Mouse (Mus musculus): ENCODE measurements around the gene Phf3. TPM values are rescaled to one million over a fixed set of nuclear protein-coding genes. Genes with fewer than 3 reads are reported as not detected.

Phf3 gene
- polyA plus RNA-seq, 1 experiment from 2014 or later, result 28.2 TPM

DNA sequence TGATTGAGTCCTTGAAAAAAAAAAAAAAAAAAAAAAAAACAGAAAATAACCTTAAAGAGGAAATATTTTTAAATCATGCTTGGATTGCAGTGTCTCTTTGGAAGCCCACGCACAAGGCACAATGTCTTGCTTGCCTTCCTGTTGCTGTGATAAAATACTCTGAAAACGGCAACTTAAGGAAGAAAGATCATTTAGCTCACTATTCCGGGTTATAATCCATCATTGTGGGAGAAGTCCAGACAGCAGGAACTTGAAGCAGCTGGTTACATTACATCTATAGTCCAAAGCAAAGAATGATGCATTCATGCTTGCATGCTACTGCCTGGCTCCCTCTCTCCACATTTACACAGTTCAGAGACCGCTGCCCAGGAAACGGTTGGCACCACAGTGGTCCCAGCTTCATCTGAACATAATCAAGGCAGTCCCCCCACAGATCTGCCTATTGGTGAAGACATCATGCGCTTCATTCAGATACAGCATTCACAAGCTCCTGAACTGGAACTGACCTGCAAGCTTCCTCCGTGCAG lies 80.3 kb downstream of the Phf3 start:
- DNase-seq (ENCODE audit: low spot score), result no peak
- no peak overlapping the region for H3K4me2 ChIP-seq (replicated peaks; ENCODE audit: low read depth, low read length)
- no peak overlapping the region for H3K4me3 ChIP-seq (ENCODE audit: low read depth, low read length)
- no peak overlapping the region for H3K27ac ChIP-seq (ENCODE audit: low read length)
- no peak for ATAC-seq
- TF ChIP-seq CTCF (IDR thresholded peaks at IDR 0.05), result no peak
- TF ChIP-seq EP300 (IDR thresholded peaks at IDR 0.05), result no peak
- H3K9ac ChIP-seq (replicated peaks; ENCODE audit: low read depth), result no peak overlapping the region
- H3K9me3 ChIP-seq (ENCODE audit: low read length), result no peaks in the 10 kb centered on the region
- no peaks in the 10 kb centered on the region for H3K27me3 ChIP-seq (replicated peaks; ENCODE audit: insufficient read depth, low read length)
- no peaks in the 10 kb centered on the region for H3K36me3 ChIP-seq (ENCODE audit: insufficient read depth, low read length)
- no peaks in the 10 kb centered on the region for H3K4me1 ChIP-seq (ENCODE audit: insufficient read depth, low read depth, low read length)
- 60% methylated on average over 7 of the region's 7 CpGs for WGBS

DNA sequence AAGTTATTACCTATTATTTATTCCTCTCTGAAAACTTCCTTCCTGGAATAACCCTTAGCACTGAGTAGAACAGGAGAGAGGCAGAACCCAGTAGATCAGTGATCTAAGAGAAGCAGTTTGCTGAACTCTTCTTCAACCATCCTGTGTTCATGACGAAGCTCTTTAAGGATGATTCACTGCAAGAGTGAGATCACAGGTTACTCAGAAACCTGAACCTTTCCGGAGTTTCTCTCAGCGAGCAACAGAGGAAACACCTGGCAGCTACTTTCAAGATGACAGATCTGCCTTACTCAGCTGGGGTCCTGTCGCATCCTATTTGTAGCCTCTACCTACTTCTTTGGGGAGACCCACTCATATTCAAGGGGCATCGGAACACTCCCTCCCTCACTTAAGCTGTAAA lies 80.8 kb downstream of the Phf3 start:
- TF ChIP-seq EP300 (IDR thresholded peaks at IDR 0.05), result no peak
- no peak for TF ChIP-seq CTCF (IDR thresholded peaks at IDR 0.05)
- no peak overlapping the region for H3K9ac ChIP-seq (replicated peaks; ENCODE audit: low read depth)
- no peak overlapping the region for H3K27ac ChIP-seq (ENCODE audit: low read length)
- H3K9me3 ChIP-seq (ENCODE audit: low read length), result no peaks in the 10 kb centered on the region
- no peaks in the 10 kb centered on the region for H3K27me3 ChIP-seq (replicated peaks; ENCODE audit: insufficient read depth, low read length)
- H3K4me3 ChIP-seq (ENCODE audit: low read depth, low read length), result no peak overlapping the region
- no peaks in the 10 kb centered on the region for H3K36me3 ChIP-seq (ENCODE audit: insufficient read depth, low read length)
- WGBS, result 36% methylated on average over 5 of the region's 5 CpGs
- no peaks in the 10 kb centered on the region for H3K4me1 ChIP-seq (ENCODE audit: insufficient read depth, low read depth, low read length)
- H3K4me2 ChIP-seq (replicated peaks; ENCODE audit: low read depth, low read length), result no peak overlapping the region
- DNase-seq (ENCODE audit: low spot score) (no peak), ATAC-seq (no peak)

GRCm38 (mm10) chr1:30790220-30790619 lies 83.5 kb downstream of the Phf3 start:
- WGBS, result 48% methylated on average over 1 of the region's 1 CpGs
- TF ChIP-seq CTCF (IDR thresholded peaks at IDR 0.05) (no peak), EP300 (IDR thresholded peaks at IDR 0.05) (no peak)
- no peak for DNase-seq (ENCODE audit: low spot score)

GRCm38 (mm10) chr1:30789689-30790088 lies 84.0 kb downstream of the Phf3 start:
- Histone ChIP-seq H3K36me3 (ENCODE audit: insufficient read depth, low read length) (no peaks in the 10 kb centered on the region), H3K27ac (ENCODE audit: low read length) (no peak overlapping the region), H3K27me3 (replicated peaks; ENCODE audit: insufficient read depth, low read length) (no peaks in the 10 kb centered on the region), H3K4me3 (ENCODE audit: low read depth, low read length) (no peak overlapping the region), H3K9ac (replicated peaks; ENCODE audit: low read depth) (no peak overlapping the region), H3K4me2 (replicated peaks; ENCODE audit: low read depth, low read length) (no peak overlapping the region), H3K4me1 (ENCODE audit: insufficient read depth, low read depth, low read length) (no peaks in the 10 kb centered on the region), H3K9me3 (ENCODE audit: low read length) (no peaks in the 10 kb centered on the region)
- TF ChIP-seq CTCF (IDR thresholded peaks at IDR 0.05) (no peak), EP300 (IDR thresholded peaks at IDR 0.05) (no peak)
- WGBS, result 58% methylated on average over 1 of the region's 1 CpGs
- no peak for DNase-seq (ENCODE audit: low spot score)
- ATAC-seq, result no peak

More at GRCm38 (mm10) chr1:30790220-30790619, 83.5 kb downstream of the Phf3 start:
- no peak overlapping the region for H3K27ac ChIP-seq (ENCODE audit: low read length)
- no peak overlapping the region for H3K9ac ChIP-seq (replicated peaks; ENCODE audit: low read depth)
- H3K4me1 ChIP-seq (ENCODE audit: insufficient read depth, low read depth, low read length), result no peaks in the 10 kb centered on the region
- no peaks in the 10 kb centered on the region for H3K27me3 ChIP-seq (replicated peaks; ENCODE audit: insufficient read depth, low read length)
- H3K9me3 ChIP-seq (ENCODE audit: low read length), result no peaks in the 10 kb centered on the region
- no peak overlapping the region for H3K4me2 ChIP-seq (replicated peaks; ENCODE audit: low read depth, low read length)
- ATAC-seq, result no peak
- H3K4me3 ChIP-seq (ENCODE audit: low read depth, low read length), result no peak overlapping the region
- no peaks in the 10 kb centered on the region for H3K36me3 ChIP-seq (ENCODE audit: insufficient read depth, low read length)

- Histone ChIP-seq H3K27me3 (replicated peaks; ENCODE audit: insufficient read depth, low read length) (no peaks in the 10 kb centered on the region), H3K9me3 (ENCODE audit: low read length) (no peaks in the 10 kb centered on the region), H3K27ac (ENCODE audit: low read length) (no peak overlapping the region), H3K4me2 (replicated peaks; ENCODE audit: low read depth, low read length) (no peak overlapping the region), H3K4me3 (ENCODE audit: low read depth, low read length) (no peak overlapping the region), H3K9ac (replicated peaks; ENCODE audit: low read depth) (no peak overlapping the region), H3K36me3 (ENCODE audit: insufficient read depth, low read length) (no peaks in the 10 kb centered on the region), H3K4me1 (ENCODE audit: insufficient read depth, low read depth, low read length) (no peaks in the 10 kb centered on the region)
- 52% methylated on average over 2 of the region's 2 CpGs for WGBS
- ATAC-seq, result no peak
- no peak for TF ChIP-seq EP300 (IDR thresholded peaks at IDR 0.05)
- TF ChIP-seq CTCF (IDR thresholded peaks at IDR 0.05), result no peak
- no peak for DNase-seq (ENCODE audit: low spot score)
Measured at GRCm38 (mm10) chr1:30789001-30789400, 84.7 kb downstream of the Phf3 start.

DNA sequence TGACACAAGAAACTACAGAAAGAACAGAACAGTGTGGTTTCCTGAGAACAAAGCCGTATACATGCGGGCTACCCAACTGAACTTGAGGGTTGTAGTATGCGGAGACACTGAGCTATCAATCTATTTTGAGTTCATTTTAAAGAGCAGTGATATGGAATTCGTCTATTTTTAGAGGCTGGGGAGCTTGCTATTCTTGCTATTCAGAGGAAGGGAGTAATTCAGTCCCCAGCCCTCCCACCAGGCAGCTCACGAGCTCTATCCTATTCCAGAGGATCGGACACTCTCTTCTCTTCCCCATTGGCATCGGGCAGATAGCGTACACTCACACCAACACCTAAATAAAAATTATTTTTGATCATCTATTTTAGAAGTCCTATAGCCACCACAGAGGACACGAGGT lies 87.1 kb downstream of the Phf3 start:
- Histone ChIP-seq H3K9ac (replicated peaks; ENCODE audit: low read depth) (no peak overlapping the region), H3K27me3 (replicated peaks; ENCODE audit: insufficient read depth, low read length) (no peaks in the 10 kb centered on the region), H3K9me3 (ENCODE audit: low read length) (no peaks in the 10 kb centered on the region), H3K4me1 (ENCODE audit: insufficient read depth, low read depth, low read length) (no peaks in the 10 kb centered on the region), H3K36me3 (ENCODE audit: insufficient read depth, low read length) (no peaks in the 10 kb centered on the region), H3K4me2 (replicated peaks; ENCODE audit: low read depth, low read length) (no peak overlapping the region), H3K27ac (ENCODE audit: low read length) (no peak overlapping the region), H3K4me3 (ENCODE audit: low read depth, low read length) (no peak overlapping the region)
- 87% methylated on average over 9 of the region's 9 CpGs for WGBS
- DNase-seq (ENCODE audit: low spot score), result no peak
- TF ChIP-seq CTCF (IDR thresholded peaks at IDR 0.05) (no peak), EP300 (IDR thresholded peaks at IDR 0.05) (no peak)
- no peak for ATAC-seq

DNA sequence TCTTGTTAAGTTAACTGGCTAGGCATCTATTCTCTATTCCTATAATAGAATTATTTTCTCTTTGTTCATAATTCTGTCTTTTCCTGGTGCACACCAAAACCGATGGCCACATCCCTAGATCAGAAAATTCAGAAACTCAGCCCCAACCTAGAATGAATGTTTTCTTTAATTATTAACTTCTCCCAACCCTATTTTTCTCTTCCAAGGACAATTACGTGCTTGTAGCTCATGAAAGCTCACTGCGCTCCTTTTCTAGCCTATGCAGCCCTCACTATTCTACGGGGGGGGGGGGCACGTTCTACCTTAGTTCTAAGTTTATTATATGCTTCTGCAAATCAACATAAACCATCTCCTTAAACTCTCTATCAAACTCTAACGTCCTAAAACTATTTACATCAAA lies 90.0 kb downstream of the Phf3 start:
- Histone ChIP-seq H3K4me3 (ENCODE audit: low read depth, low read length) (no peak overlapping the region), H3K36me3 (ENCODE audit: insufficient read depth, low read length) (no peaks in the 10 kb centered on the region), H3K4me2 (replicated peaks; ENCODE audit: low read depth, low read length) (no peak overlapping the region), H3K9ac (replicated peaks; ENCODE audit: low read depth) (no peak overlapping the region), H3K9me3 (ENCODE audit: low read length) (no peaks in the 10 kb centered on the region), H3K4me1 (ENCODE audit: insufficient read depth, low read depth, low read length) (no peaks in the 10 kb centered on the region), H3K27ac (ENCODE audit: low read length) (no peak overlapping the region), H3K27me3 (replicated peaks; ENCODE audit: insufficient read depth, low read length) (no peaks in the 10 kb centered on the region)
- WGBS, result 67% methylated on average over 6 of the region's 6 CpGs
- DNase-seq (ENCODE audit: low spot score) (no peak), ATAC-seq (no peak)
- TF ChIP-seq EP300 (IDR thresholded peaks at IDR 0.05) (no peak), CTCF (IDR thresholded peaks at IDR 0.05) (no peak)

Measured in lung, postnatal 0 days (tissue).